Mouse (Mus musculus): Measurements from ENCODE around the gene Hectd3. TPM values are rescaled to one million over a fixed set of nuclear protein-coding genes. Genes with fewer than 3 reads are reported as not detected.

Hectd3 gene
- polyA plus RNA-seq (2015; fragmentation: Nextera tagmentation; extraction: Ambion mirVana) = 10.2 and 10.3 TPM in 2 replicates

DNA sequence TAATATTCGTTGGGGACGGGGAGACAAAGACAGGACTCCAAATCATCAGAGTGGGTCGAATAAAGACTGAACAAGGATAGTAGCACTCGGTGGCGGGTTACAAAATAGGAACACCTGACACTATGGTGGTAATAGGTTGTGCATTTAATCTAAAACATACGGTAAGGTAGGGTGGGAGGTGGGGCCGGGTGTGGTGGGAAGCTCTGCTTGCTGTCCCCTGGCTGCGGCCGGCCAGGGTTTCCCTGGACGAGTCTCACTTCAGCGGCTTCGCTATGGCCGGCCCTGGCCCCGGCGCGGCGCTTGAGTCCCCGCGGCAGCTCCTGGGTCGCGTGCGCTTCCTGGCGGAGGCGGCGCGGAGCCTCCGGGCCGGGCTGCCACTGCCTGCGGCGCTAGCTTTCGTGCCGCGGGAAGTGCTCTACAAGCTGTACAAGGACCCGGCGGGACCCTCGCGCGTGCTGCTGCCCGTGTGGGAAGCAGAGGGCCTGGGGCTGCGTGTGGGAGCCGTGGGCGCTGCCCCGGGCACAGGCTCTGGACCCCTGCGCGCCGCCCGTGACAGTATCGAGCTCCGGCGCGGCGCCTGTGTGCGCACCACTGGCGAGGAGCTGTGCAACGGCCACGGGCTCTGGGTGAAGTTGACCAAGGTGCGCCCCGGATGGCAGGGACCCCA is at the start of gene Hectd3:
Hectd3 (plus strand) TSS at position 187 of the 667 bp plus-strand sequence.
- peak within 1 kb of the TSS; percentile 99 for H3K4me2 ChIP-seq (replicated peaks)
- peaks cover 25% of the 10 kb centered on the region for H3K4me1 ChIP-seq
- H3K9me3 ChIP-seq = no peaks in the 10 kb centered on the region
- H3K27me3 ChIP-seq = no peaks in the 10 kb centered on the region
- under 1% methylated on average over 58 of the region's 58 CpGs for WGBS
- peak within 1 kb of the TSS; percentile 82 for H3K9ac ChIP-seq
- H3K27ac ChIP-seq = peak within 1 kb of the TSS; percentile 28; the same call in 1 of the 2 replicates
- peak within 1 kb of the TSS; percentile 98 for H3K4me3 ChIP-seq
- peak; percentile 57 for ATAC-seq (ENCODE audit: low FRiP score, low read depth)
- peaks cover 34% of the 10 kb centered on the region for H3K36me3 ChIP-seq

DNA sequence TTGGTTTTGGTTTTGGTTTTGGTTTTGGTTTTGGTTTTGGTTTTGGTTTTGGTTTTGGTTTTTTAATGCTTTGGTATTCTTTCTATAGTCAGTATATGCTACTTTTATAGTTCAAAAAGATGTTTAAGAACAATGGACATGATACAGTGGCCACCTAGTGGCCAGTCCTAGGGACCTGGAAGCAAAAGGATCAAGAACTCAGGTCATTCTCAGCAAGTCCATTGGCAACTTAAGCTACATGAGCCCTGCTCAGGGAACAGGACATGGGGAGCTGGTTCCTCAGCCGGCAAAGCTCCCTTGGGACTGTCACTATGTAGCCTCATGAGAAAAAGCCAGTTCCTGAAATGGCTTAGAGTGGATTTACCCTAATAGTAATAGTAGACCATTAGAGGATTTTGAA is 43.5 kb upstream of the Hectd3 start:
- no peak overlapping the region for H3K27ac ChIP-seq
- H3K9ac ChIP-seq = no peak overlapping the region
- H3K4me3 ChIP-seq = no peak overlapping the region
- no peaks in the 10 kb centered on the region for H3K9me3 ChIP-seq
- H3K4me1 ChIP-seq = no peaks in the 10 kb centered on the region
- ATAC-seq (ENCODE audit: low FRiP score, low read depth) = no peak
- no peaks in the 10 kb centered on the region for H3K27me3 ChIP-seq
- H3K4me2 ChIP-seq (replicated peaks) = no peak overlapping the region
- no peaks in the 10 kb centered on the region for H3K36me3 ChIP-seq
- WGBS = 34% methylated on average over 1 of the region's 1 CpGs

DNA sequence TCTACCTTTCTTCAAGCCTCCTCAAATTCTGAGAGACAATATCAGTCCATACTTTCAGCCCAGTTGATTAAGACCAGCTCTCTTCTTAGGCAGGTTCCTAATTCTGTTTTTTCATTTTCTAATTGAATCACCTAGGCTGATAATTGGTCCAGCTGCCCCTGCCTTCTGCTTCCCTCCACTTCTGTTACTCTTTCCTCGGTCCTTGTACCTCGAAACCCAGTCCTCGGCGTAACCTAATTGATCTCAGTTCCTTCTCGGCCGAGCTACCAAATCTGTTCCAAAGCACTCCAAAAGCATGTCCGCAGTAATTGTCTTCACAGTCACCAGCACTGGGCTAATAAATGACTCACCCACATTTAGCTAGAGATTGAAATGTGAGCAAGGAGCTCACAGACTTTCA is 40.2 kb upstream of the Hectd3 start:
- no peak for ATAC-seq (ENCODE audit: low FRiP score, low read depth)

DNA sequence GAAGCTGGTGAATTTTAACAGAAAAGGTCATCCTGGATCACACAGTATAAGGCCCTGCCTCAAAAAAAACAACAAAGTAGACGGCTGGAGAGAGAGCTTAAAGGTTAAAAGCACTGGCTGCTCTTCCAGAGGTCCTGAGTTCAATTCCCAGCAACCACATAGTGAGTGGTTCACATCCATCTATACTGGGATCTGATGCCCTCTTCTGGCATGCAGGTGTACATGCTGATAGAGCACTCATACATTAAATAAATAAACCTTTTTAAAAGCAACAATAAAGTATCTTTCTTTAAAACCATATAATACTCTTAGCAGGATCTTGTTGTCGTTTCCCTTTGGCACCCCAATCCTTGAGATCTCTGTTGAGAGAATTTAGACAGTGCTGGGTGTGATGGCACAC is 18.6 kb upstream of the Hectd3 start:
- Histone ChIP-seq H3K27ac (no peak overlapping the region), H3K9ac (no peak overlapping the region), H3K9me3 (no peaks in the 10 kb centered on the region), H3K4me2 (replicated peaks) (no peak overlapping the region), H3K4me1 (no peaks in the 10 kb centered on the region), H3K27me3 (no peaks in the 10 kb centered on the region), H3K36me3 (no peaks in the 10 kb centered on the region), H3K4me3 (no peak overlapping the region)
- ATAC-seq (ENCODE audit: low FRiP score, low read depth) = no peak
- 70% methylated on average over 2 of the region's 2 CpGs for WGBS

More for the DNA sequence above, 40.2 kb upstream of the Hectd3 start:
- Histone ChIP-seq H3K4me2 (replicated peaks) (no peak overlapping the region), H3K27ac (no peak overlapping the region), H3K27me3 (no peaks in the 10 kb centered on the region), H3K4me1 (no peaks in the 10 kb centered on the region), H3K9me3 (no peaks in the 10 kb centered on the region), H3K4me3 (no peak overlapping the region), H3K36me3 (no peaks in the 10 kb centered on the region), H3K9ac (no peak overlapping the region)
- WGBS = 76% methylated on average over 7 of the region's 7 CpGs

DNA sequence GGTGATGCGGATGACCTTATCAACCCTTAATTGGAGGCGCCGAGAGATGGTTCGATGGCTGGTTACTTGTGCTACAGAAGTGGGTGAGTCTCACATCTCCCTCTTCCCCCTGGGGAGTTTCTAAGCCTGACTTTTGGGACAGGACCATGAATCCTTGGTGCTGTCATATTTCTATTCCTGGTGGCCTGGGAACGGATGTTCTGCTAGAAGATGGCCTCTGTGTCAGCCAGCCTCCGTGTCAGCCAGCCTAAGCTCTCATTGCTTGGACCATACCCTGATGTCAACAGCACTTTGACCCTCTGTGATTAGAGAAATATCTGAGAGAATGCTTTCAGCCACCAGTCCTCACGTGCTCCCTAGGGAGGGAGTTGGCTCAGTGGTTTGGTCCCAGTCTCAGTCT is 9.4 kb upstream of the Hectd3 start:
- H3K4me2 ChIP-seq (replicated peaks) = no peak overlapping the region
- ATAC-seq (ENCODE audit: low FRiP score, low read depth) = no peak
- H3K36me3 ChIP-seq = peaks cover 12% of the 10 kb centered on the region
- H3K4me3 ChIP-seq = no peak overlapping the region
- no peaks in the 10 kb centered on the region for H3K9me3 ChIP-seq
- WGBS = 89% methylated on average over 7 of the region's 7 CpGs
- H3K9ac ChIP-seq = no peak overlapping the region
- no peak overlapping the region for H3K27ac ChIP-seq
- no peaks in the 10 kb centered on the region for H3K27me3 ChIP-seq
- no peaks in the 10 kb centered on the region for H3K4me1 ChIP-seq

DNA sequence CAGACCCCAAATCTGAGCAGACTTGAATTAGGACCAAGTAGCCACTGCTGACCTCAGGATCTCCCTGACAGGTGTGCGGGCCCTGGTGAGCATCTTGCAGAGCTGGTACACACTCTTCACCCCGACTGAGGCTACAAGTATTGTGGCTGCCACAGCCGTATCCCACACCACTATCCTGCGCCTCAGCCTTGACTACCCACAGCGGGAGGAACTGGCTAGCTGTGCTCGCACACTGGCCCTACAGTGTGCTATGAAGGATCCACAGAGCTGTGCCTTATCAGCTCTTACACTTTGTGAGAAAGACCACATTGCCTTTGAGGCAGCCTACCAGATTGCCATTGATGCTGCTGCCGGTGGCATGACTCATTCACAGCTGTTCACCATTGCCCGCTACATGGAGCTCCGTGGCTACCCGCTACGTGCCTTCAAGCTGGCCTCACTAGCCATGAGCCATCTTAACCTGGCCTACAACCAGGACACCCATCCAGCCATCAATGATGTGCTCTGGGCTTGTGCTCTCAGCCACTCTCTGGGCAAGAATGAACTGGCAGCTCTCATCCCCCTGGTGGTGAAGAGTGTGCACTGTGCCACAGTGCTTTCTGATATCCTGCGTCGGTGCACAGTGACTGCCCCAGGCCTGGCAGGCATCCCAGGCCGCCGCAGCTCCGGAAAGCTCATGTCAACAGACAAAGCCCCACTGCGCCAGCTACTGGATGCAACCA is 8.6 kb upstream of the Hectd3 start:
- peaks cover 18% of the 10 kb centered on the region for H3K36me3 ChIP-seq
- no peaks in the 10 kb centered on the region for H3K9me3 ChIP-seq
- no peak overlapping the region for H3K27ac ChIP-seq
- H3K9ac ChIP-seq = no peak overlapping the region
- WGBS = 69% methylated on average over 17 of the region's 17 CpGs
- no peak overlapping the region for H3K4me3 ChIP-seq
- H3K4me1 ChIP-seq = no peaks in the 10 kb centered on the region
- no peak overlapping the region for H3K4me2 ChIP-seq (replicated peaks)
- ATAC-seq (ENCODE audit: low FRiP score, low read depth) = peak; percentile 74
- H3K27me3 ChIP-seq = no peaks in the 10 kb centered on the region

DNA sequence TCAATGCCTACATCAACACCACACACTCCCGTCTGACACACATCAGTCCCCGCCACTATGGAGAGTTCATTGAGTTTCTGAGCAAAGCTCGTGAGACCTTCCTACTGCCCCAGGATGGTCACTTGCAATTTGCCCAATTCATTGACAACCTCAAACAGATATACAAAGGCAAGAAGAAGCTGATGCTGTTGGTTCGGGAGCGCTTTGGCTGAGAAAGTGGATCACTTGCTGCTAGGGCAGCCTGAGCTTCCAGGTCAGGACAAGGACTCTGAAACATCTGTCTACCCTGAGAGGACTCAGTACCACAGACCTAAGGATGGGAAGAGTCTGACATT is 8.0 kb upstream of the Hectd3 start:
- H3K4me2 ChIP-seq (replicated peaks) = no peak overlapping the region
- 0 out of 2 replicates have a peak, but pooled peaks have one; percentile 38 for ATAC-seq (ENCODE audit: low FRiP score, low read depth)

DNA sequence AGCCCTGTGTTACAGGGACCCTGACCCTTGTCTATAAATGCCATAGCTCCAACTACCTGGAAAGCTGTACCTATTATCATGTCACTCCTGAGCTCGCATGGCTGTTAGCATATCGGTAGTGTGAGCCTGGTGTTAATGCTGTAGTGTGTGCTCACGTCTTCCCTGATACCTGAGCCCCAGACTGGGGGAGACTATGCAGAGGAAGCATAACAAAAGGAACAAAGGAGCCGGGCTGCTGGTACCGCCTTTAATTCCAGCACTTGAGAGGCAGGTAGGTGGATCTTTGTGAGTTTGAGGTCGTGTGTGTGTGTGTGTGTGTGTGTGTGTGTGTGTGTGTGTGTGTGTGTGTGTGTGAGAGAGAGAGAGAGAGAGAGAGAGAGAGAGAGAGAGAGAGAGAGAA is 5.4 kb upstream of the Hectd3 start:
- Histone ChIP-seq H3K27me3 (no peaks in the 10 kb centered on the region), H3K9ac (no peak overlapping the region), H3K27ac (no peak overlapping the region), H3K4me2 (replicated peaks) (no peak overlapping the region), H3K4me3 (no peak overlapping the region), H3K36me3 (peaks cover 21% of the 10 kb centered on the region), H3K9me3 (no peaks in the 10 kb centered on the region), H3K4me1 (peaks cover 12% of the 10 kb centered on the region)
- 69% methylated on average over 6 of the region's 6 CpGs for whole genome bisulfite sequencing
- ATAC-seq (ENCODE audit: low FRiP score, low read depth) = no peak

More for the DNA sequence above, 8.0 kb upstream of the Hectd3 start:
- Histone ChIP-seq H3K36me3 (peaks cover 18% of the 10 kb centered on the region), H3K9me3 (no peaks in the 10 kb centered on the region), H3K9ac (no peak overlapping the region), H3K27me3 (no peaks in the 10 kb centered on the region), H3K27ac (no peak overlapping the region), H3K4me3 (no peak overlapping the region), H3K4me1 (no peaks in the 10 kb centered on the region)
- 76% methylated on average over 5 of the region's 5 CpGs for WGBS

DNA sequence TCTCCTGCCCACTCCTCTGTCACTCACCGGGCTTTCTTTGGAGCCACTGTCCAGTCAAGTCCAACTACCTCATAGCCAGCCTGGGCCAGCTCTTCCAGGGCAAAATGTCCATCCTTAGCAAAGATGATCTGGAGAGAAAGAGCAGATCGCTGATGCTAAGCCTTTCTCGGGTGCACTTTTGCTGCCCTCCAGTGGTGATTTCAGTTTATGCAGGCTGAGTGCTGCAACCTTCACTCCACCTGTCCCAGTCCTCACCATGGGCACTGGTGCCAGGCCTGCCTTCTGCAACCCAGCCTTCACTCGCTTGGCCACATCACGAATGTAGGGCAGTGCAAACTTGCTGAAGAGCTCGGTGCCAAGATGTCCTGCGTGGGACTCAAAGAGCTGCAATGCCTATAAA is 3.8 kb upstream of the Hectd3 start:
- Histone ChIP-seq H3K4me1 (peaks cover 23% of the 10 kb centered on the region), H3K9ac (no peak overlapping the region), H3K27me3 (no peaks in the 10 kb centered on the region), H3K36me3 (peaks cover 21% of the 10 kb centered on the region), H3K4me3 (no peak overlapping the region), H3K27ac (no peak overlapping the region), H3K4me2 (replicated peaks) (no peak overlapping the region), H3K9me3 (no peaks in the 10 kb centered on the region)
- WGBS = 14% methylated on average over 7 of the region's 7 CpGs
- ATAC-seq (ENCODE audit: low FRiP score, low read depth) = no peak

DNA sequence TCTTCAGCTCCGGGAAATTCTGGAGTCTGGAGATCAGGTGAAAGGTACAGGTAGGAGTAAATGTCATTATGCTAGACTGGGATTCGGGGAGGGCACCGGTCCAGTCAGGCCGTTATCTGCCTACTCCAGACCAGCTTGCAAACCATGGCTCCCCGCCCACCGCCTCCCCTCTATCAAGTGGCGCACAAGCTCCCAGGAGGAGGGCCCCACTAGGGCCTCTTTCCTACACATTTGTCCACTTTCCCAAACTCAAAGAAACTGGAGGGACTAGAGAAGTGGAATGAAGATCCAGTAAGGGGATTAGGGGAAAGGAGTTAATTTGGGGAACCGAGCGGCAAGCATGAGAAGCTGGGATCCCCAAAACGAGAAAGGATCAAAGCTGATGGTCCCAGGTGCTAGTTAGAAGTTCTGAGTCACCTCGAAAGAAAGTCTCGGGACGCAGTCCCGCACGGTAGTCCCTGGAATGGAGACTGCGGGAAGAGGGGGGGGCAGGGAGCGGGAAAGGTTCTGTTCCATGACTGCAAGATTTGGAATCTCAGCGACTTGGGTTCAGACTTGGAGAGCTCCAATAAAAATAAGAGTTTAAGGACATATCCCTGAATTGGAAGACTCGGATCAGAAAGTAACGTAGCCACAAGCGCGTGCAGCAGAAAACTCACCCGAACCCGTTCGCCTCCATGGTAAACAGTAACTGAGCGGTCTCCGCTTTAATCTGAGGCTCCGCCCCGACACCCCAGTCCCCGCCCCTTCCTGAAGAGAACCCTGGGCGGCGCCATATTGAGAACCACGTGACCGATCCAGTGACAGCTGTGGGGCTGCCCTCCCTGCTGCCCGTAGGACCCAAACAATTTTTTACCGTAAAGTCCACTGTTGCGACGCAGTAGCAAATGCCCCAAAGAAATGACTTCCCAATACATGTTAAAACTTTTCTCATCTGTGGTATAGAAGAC is 1.2 kb upstream of the Hectd3 start, which contains the start of gene Urod:
Urod (minus strand) TSS at position 742 of the 950 bp plus-strand sequence.
- Histone ChIP-seq H3K36me3 (peaks cover 30% of the 10 kb centered on the region), H3K4me1 (peaks cover 25% of the 10 kb centered on the region), H3K4me3 (peak within 1 kb of the TSS; percentile 98), H3K9ac (peak within 1 kb of the TSS; percentile 82), H3K4me2 (replicated peaks) (peak within 1 kb of the TSS; percentile 99), H3K9me3 (no peaks in the 10 kb centered on the region), H3K27me3 (no peaks in the 10 kb centered on the region), H3K27ac (peak within 1 kb of the TSS; percentile 28; the same call in 1 of the 2 replicates)
- ATAC-seq (ENCODE audit: low FRiP score, low read depth) = peak; percentile 93
- WGBS = 2% methylated on average over 38 of the region's 38 CpGs

DNA sequence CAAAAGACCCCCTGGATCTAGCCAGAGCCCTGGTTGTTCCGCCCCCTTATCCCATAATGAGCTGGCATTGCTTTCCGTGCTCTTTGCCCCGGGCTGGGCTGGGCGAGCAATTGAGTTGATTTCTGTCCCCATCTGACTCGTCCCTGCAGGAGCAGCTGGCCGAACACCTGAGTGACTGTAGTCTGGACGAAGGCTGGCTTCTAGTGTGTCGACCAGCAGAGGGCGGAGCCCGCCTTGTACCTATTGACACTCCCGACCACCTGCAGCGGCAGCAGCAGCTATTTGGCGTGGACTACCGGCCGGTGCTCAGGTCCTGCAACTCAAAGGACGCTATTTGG is 650 bp downstream of the Hectd3 start:
- ATAC-seq (ENCODE audit: low FRiP score, low read depth) = no peak
- 0% methylated on average over 16 of the region's 16 CpGs for WGBS
- Histone ChIP-seq H3K27me3 (no peaks in the 10 kb centered on the region), H3K27ac (0 out of 2 replicates have a peak overlapping the region, but pooled peaks have one; percentile 28), H3K4me1 (peaks cover 25% of the 10 kb centered on the region), H3K9ac (peak overlapping the region; percentile 82), H3K36me3 (peaks cover 34% of the 10 kb centered on the region), H3K4me2 (replicated peaks) (peak overlapping the region; percentile 99), H3K4me3 (peak overlapping the region; percentile 98), H3K9me3 (no peaks in the 10 kb centered on the region)
